Mouse (Mus musculus) neural tube, embryonic 10.5 days (tissue): ENCODE data around the gene Vmn1r73.

Source experiments
- DNase-seq: peaks from one replicate; pipeline ENCODE4 v3.0.0-alpha.2; 2017; ENCODE audit warnings: low spot score; ENCODE audit errors: extremely low spot score

Vmn1r73 gene

GRCm38 (mm10) chr7:11729966-11730365 is at the start of gene Vmn1r73:
Gene Vmn1r73 (plus strand): TSS chr7:11730266.
- DNase-seq, result no peak
